In genomic region chr2:124430708-124431107, GRCm38 (mm10) we compare ENCODE assay signal across 29 mouse cellular contexts.
"Had no signal": no experiment of that assay in that cellular context is flagged by ENCODE, and none has a peak within 500 bp of the region (broad histone marks: within the 10 kb centered on the region; RNA-seq: fewer than 3 reads in every experiment).

No protein-coding gene starts in this region.

- ATAC-seq: liver, embryonic 12.5 days; liver, postnatal 0 days; lung, postnatal 0 days; midbrain, embryonic 13.5 days; midbrain, embryonic 15.5 days; midbrain, embryonic 16.5 days had no signal

- H3K27ac ChIP-seq: limb, embryonic 10.5 days; limb, embryonic 12.5 days; limb, embryonic 13.5 days; limb, embryonic 15.5 days; liver, embryonic 12.5 days; liver, embryonic 13.5 days; liver, embryonic 14.5 days; liver, embryonic 15.5 days; lung, embryonic 15.5 days; macrophage; midbrain, embryonic 10.5 days; midbrain, embryonic 12.5 days; midbrain, embryonic 13.5 days; midbrain, embryonic 15.5 days had no signal

- DNase-seq: left cerebral cortex, postnatal 4 days; liver; liver, embryonic 13.5 days; liver, postnatal 0 days; lung, adult 18-20 months; lung, adult 2 months; lung, embryonic 14.5 days; lung, postnatal 10 days; lung, postnatal 14 days; lung, postnatal 36 days; lung, postnatal 4 days; midbrain, embryonic 14.5 days had no signal

- H3K4me1 ChIP-seq: limb, embryonic 12.5 days; liver, embryonic 12.5 days; liver, embryonic 13.5 days; liver, embryonic 15.5 days; lung, embryonic 15.5 days; megakaryocyte, embryonic 14.5 days; midbrain, embryonic 10.5 days; midbrain, embryonic 12.5 days; midbrain, embryonic 13.5 days had no signal

- H3K4me3 ChIP-seq: limb, embryonic 10.5 days; limb, embryonic 12.5 days; limb, embryonic 13.5 days; limb, embryonic 15.5 days; liver, embryonic 12.5 days; liver, embryonic 13.5 days; liver, embryonic 15.5 days; lung, embryonic 15.5 days; megakaryocyte, embryonic 14.5 days; midbrain, embryonic 10.5 days; midbrain, embryonic 12.5 days; midbrain, embryonic 13.5 days; midbrain, embryonic 15.5 days; myocyte had no signal
